Mouse (Mus musculus) cerebellum, adult 11-12 months (tissue): ENCODE data around the gene Adgrg1.
"Not testable (repeated sequence)": the region's sequence is repeated elsewhere in the genome, so short reads cannot be mapped to it uniquely, and the experiment has no call there.

Experiments used
- DNase-seq: peaks from one replicate; pipeline ENCODE4 v3.0.0; 2022

Adgrg1 gene

DNA sequence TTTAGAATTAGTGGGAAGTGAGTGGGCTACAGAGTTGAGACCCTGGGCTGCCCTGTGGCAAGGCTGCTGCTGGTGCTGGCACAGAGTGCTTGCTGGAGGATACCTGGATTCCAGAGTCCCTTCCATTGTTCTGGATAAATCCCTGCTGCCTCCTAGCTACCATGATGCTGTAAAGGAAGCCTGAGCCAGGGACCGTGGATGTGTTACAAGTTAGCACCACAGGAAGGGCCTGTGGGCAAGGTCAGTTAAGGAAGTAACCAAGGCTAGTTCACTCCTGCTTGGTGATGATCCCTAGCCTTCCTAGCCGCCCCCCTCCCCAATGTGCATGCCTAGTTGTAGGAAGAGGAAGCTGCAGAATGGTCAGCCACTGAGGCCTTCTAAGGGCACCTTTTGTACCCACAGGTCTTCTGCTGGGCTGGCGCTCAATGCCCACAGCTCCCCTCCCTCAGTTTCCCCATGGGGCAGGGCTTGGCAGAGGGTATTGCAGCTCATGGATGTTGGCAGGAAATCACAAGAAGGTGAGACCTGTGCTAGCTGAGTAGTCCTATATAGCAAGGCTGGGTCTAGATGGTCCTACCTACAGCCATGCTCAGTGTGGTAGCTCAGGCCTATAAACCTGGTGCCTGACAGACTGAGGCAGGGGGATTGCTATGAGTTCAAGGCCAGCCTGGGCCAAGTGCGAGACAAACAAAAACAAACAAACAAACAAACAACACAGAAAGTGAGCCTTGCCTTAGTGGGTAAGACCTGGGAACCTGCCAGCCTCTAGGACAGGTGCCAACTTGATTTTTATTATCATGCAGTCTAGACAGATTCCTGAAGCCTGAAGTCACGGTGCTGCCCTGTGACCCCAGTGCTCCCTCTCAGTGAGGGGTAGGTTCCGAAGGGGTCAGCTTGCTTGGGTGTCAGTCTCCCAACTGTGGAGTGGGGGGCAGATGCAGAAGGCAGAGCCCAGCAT lies 22.6 kb downstream of the Adgrg1 start:
- DNase-seq: no peak

DNA sequence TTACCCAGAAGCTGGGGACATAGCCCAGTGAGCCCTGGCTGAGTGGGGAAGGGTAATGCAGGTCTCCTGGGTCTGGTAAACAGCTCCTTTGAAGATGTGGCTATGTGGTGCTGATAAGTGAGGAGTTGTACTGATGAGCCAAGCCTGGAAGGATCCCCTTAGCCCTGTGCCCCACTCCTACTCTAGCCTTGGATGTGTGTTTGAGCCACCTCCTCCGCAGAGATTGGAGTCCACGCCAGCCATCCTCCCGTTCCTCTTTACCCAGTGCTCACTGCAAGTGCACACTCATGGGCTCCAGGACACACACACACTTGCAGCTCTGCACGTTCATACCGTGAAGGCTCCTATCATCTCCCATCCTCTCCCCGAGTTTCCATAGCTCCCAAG lies 23.3 kb downstream of the Adgrg1 start:
- no peak for DNase-seq

DNA sequence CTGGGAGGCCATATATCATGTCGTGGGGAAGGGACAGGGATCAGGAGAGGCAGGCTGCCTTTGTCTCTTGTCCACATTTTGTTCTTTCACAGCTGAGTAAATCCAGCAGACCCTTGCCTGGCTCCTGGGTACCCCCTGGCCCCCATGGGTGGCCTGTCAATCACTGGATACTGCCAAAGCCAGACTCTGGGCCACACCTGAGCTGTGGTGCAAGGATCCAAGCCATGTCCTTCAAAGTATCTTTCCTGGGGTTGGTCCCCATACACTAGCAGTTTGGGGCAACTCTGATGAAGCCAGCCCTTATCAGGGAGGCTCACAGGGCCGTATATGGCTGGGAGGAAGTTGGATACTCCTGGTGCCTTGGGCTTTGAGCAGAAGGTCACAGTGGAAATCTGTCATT lies 23.9 kb downstream of the Adgrg1 start:
- DNase-seq: no peak

- no peak for DNase-seq
These were observed 24.5 kb downstream of the Adgrg1 start for GRCm38 (mm10) chr8:94999004-94999403.

DNA sequence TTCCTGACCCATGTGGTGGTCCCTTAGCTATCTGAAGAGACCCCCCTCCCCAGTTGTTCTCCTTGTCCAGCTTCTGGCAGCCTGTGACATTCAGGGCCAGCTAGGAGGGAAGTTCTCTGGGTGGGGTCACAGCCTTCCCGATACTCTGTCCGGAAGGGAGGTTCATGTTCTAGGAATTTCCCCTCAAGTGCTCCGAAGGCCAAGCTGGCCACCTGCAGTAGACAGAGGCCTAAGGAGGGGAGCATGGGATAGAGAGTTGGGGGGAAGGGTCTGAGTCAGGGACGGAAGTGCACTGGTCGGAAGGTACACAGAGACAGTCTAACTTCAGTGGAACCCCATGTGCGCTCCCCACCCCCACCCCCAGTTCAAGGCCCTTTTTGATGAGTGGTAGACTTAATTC lies 25.4 kb downstream of the Adgrg1 start:
- DNase-seq: no peak

DNA sequence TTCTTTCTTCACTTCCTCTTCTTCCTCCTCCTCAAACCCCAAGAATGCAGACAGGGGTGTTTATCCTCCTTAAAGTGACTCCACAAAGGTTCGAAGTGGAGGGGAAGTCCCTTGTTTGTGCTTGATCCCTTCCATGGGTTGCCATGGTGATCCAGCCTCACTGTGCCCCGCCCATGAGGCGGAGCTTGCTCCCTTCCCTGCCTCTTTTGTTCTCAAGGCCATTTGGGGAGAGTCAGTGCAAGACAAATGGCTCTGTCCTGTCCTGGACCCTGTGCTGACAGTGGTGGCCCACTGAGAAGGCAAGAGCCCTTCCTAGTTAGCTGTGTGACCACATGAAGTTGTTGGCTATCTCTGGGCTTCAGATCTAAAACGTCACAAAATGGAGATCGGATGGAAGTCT lies 26.1 kb downstream of the Adgrg1 start:
- no peak for DNase-seq

DNA sequence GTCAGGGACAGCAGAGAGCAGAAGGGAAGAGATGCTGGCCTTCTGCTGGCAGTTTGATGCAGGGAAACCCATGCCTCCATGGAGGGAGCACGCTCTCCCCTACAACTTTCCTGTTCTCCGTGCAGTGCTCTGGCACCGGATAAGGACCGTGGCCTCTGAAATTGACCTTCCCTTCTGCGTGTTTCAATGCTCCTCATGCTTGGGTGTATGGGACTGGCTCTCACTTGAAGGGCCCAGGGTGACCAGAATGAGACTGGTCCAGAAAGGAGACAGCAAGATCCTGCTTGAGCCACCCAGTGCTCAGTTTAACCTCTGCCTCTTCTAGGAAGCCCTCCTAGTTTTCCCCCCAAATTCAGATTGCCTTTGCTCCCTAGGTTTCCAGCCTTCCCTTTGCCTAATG lies 26.6 kb downstream of the Adgrg1 start:
- no peak for DNase-seq

DNA sequence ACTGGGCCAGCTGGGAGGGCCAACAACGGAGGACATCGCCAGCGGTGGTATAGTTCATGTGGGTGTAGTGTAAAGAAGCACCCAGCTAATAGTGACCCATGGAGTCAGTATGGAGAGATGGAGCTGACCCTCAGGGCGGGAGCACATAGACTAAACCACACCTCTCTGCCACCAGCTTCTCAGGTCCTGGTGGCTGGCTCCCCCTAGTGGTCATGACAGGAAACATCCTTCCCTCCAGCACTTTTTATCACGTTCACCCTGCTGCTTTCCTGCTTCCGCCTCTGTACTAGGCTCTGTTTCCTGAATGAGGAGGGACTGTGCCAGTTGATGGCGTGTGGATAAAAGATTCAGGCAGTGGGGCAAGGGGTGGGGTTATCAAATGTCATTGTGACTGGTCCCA lies 27.1 kb downstream of the Adgrg1 start:
- peak; percentile 64 for DNase-seq

DNA sequence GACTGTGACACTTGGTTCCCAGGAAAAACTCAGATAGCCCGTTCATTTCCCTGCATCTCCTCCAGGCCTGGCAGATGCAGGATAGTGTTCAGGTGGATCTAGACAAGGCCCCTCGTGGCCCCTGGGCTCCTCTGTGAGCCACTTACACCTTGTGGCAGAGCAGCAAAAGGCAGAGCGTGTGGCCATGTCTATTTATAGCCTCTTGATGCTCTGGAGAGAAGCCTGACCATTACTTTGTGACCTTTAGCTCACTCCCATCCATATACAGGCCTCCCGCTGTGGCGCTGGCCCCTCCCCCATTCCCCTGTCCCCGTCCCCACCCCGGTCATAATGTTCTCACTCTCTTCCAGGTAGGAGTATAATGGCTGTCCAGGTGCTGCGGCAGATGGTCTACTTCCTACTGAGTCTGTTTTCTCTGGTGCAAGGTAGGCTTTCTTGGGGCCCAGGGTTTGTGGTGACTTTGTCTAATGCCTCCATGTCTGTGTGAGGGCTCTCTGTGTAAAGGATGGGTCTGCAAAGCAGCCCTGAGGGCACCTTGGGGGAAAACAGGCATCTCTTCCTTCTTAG lies 27.6 kb downstream of the Adgrg1 start:
- DNase-seq: no peak

DNA sequence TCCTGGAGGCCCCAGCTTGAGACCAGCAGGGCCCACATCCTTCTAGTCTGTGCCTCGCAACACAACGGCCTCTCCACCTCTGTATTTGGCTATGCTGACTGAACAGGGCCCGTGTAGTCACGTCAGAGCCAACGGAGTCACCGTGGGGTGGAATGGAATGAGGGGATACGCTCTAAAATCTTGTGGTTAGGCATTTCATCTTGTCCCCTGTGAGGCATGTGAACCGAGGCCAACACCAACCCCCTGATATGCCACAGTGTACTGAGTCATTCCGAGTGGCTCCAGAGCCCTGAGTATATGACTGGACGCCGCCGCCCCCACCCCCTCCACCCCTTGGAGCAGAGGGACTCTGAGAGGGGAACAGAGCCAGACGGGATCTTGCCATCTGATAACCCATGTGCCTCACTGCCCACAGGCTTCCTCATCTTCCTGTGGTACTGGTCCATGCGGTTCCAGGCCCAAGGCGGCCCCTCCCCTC lies 37.9 kb downstream of the Adgrg1 start:
- no peak for DNase-seq

DNA sequence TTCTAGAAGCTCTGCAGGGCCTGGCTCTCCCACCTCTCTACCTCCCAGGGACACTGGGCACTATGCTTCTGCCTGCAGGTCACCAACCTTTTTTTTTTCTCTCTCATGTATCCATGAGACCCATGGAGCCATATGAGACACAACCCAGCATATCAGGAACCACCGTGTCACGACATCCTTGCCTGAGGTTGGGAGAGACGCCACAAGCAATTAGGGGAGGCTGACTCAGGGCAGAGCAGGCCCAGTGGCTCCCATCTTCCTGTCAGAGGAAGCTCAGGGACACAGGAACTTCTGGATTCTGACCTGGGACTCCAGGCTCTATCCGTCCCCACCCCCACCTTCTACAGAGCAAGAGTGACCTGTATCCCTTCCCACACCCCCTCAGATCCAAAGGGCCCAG lies 41.3 kb downstream of the Adgrg1 start:
- DNase-seq: no peak

GRCm38 (mm10) chr8:95016684-95017083 lies 42.1 kb downstream of the Adgrg1 start:
- DNase-seq: no peak

- DNase-seq: no peak
These were observed 42.9 kb downstream of the Adgrg1 start, which contains the start of gene Adgrg3 for GRCm38 (mm10) chr8:95017451-95017850. Gene Adgrg3 (plus strand): TSS chr8:95017692.

- no peak for DNase-seq
These were observed 43.6 kb downstream of the Adgrg1 start for GRCm38 (mm10) chr8:95017969-95018635.

- no peak for DNase-seq
These were observed 45.8 kb downstream of the Adgrg1 start for GRCm38 (mm10) chr8:95020293-95020777.

DNA sequence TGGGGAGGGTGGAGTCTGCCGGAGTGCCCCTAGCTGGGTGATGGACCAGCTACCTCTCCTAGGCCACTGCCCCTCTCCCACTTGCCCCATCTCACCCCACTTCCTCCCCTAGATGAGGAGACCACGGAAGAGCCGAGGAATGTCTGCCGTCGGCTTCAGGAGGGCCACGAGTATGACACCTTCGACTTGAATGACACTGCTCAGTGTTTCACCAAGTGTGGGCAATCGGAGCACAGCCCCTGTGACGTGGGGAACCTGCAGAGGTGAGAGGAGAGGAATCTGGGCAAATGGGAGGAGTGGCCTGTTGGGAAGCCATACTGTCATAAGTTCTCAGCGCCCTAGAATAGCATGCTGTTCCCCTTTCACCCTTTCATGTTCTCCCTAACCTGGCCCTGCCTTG lies 46.3 kb downstream of the Adgrg1 start:
- no peak for DNase-seq

DNA sequence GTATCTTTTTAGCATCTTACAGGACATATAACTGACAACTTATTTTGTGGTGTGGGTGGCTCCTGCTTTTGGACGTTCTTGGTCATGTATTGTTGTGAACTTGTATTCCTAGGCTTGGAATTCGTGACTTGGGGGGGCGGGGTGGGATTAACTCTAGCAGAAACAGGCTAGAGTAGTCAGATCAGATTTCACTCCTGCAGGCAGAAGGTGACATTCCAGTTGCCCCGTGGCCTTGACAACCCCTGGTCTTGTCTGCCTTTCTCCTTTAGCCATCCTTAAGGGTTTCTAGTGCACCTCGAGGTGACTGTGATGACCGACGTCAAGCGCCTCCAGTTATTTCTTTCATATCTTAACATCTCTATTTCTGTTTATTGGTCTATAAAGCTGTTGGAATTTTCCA lies 48.6 kb downstream of the Adgrg1 start:
- DNase-seq: no peak

DNA sequence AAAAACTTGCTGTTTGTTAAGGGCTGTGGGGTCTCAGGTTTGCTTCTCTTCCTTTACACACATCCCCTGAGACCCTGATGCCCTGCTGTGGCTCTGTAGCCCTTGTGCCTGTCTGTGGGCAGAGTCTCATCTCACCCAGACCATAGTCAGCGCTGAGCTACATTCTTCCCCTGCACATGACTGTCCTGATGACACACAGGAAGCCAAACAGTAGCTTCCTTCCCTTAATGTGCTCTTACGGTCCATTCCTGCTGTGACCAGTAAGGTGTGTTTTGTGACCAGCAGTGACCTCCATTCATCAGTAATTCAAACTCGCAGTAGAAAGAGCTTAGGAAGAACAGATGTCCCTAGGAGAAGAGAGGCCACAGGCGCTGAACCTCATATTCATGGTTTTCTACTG lies 49.8 kb downstream of the Adgrg1 start:
- no peak for DNase-seq

DNA sequence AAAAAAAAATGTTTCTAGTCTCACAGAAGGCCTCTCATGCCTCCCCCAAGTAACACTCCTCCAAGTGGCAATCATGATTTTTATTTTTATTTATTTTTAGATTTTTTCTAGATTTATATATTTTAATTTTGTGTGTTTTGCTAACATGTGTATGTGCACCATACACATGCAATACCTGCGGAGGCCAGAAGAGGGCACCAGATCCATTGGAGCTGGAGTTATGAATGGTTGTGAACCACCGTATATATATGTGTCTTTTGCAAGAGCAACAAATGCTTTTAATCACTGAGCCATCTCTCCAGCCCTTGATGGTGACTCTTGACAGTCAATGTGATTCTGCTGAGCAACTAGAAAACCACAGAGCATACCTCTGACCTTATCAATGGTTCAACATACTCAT lies 50.9 kb downstream of the Adgrg1 start:
- DNase-seq: no peak

- not testable (repeated sequence) for DNase-seq
These were observed 53.8 kb downstream of the Adgrg1 start for GRCm38 (mm10) chr8:95028391-95028790.

DNA sequence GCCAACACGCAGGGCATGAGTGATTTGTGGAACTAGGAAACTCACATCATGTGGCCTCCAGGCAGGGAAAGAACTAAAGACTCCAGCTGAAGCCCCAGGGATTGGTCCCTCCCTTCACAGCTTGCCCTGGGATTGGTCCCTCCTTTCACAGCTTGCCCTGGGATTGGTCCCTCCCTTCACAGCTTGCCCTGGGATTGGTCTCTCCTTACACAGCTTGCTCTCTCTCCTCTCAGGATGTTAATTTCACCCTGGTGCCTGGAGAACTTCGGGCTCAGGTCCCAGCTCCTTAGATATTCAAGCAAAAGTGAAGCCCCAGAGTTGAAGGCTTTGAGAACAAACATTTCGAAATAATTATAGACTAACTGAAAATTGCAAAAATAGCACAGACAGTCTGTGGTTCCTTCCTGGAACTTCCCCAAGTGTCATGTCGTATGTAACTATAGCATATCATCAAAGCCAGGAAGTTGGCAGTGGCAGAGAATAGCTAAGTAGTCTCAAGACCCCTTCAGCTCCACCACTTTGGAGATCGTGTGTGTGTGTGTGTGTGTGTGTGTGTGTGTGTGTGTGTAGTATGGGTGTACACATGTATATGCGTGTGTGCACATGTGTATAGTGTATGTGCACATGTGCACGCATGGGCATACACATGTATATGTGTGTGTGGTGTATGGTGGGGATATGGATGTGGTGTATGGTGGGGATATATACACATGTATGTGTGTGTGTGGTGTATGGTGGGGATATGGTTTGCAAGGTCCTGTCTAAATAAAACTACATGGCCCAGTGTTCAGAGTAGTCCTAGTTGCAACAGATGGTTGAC lies 62.8 kb downstream of the Adgrg1 start:
- no peak for DNase-seq

GRCm38 (mm10) chr8:95041883-95042784 lies 67.6 kb downstream of the Adgrg1 start:
- no peak for DNase-seq
